Mouse (Mus musculus) 3134 (cell line): Measurements from ENCODE around the gene Iqschfp.
"Not testable (repeated sequence)": the region's sequence is repeated elsewhere in the genome, so short reads cannot be mapped to it uniquely, and the experiment has no call there.

ENCODE experiments used
- DNase-seq: peaks from one replicate; pipeline ENCODE4 v3.0.0-alpha.2; 2011; ENCODE audit warnings: low spot score; ENCODE audit not compliant: insufficient read length; ENCODE audit errors: extremely low read depth

The Iqschfp gene

DNA sequence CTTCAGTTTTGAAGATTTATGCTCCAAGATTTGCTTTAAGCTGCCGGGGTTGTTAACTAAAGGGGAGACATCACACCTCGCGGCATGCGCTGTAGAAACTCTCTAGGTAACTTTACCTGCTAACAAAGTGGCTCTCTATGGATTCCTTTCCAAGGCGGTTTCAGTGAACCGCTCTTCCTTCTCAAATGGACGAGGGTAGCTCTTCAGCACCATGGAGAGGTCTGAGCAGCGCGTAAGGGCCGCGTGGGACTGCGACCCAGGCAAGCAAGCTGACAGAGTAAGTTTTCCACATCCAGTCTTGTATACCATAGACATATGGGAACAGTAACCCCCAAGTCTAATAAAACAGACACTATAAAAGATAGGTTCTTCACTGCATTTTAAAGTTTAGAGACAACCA, 172.7 kb downstream of the Iqschfp start, which contains the start of gene Schip1:
Schip1 (plus strand) TSS at position 72 of the 400 bp plus-strand sequence.
- DNase-seq, result no peak

DNA sequence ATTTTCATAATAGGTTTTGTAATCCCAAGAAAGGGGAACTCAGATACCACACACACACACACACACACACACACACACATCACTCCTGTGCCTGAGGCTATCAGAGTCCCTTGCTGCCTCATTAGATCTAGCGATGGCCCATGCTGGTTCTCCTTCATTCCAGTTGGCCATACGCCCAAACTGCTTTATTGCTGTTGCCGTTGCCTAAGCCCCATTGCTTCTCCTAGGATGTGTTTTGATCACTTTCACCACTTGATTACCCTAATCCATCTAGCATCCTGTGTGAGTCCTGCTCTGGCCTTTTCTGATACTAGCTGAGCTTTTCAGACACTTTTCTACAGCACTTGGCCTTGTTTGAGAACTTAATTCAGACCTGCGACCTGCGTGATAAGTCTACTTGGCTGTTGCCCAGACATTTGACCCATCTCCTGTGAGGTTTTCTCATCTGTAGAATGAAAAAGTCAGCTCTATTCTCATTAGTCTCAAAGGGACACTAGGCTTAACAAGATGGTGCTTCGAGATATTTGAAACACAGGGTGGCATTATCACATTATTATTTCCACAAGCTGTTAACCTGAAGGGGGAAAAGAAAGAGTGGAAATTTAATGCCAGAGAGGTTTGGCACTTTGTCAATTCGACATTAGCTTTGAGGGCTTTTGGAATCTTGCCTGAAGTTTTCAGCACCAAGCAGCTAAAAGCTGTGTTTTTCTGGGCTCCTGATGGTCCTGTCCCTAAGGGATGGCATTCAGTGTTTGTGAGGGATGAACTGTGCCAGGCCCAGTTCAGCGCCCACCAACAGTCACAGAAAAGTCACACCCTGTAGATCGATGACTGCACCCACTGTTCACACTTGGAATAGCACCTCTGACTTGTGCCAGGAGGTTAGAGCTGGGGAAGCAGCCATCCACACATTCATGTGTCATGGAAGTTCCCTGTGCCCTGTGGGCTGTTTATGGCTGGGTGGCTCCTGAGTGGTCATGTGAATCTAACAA, 179.7 kb downstream of the Iqschfp start:
- DNase-seq, result no peak

DNA sequence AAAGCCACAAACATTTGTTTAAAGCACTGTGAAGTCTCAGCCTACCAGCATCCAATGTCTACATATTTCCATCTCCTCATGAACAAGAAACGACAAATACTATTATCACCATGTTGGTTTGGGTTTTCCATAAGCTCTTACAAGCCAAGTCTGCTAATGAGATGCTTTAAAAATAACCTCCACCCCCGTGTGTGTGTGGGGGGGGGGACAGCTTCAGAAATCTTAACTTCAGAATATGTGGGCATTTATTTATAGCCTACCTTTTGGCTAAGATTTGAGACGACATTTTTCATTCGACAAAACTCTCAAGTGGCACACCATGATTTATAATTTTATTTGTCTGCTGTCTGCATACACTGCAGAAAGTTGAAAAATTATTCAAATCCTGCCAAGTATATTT, 185.4 kb downstream of the Iqschfp start:
- DNase-seq, result no peak

DNA sequence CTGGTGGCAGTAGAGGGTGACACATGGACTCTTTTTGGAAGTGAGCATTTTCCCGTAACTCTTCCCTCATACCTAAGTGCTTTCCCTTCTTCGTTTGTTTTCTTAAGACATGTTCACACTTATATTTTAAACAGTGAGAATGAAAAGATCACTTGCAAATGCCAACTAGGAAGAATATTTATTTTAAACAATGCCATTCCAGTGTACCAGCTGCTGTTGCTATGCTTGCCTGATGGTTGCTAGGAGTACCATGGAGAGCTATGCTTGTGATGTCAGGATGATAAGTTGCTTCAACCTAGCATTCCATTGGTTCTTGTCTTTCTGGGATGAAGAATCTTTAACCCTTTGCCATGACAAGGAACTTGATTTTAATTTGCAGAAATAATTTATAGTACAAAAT, 193.0 kb downstream of the Iqschfp start:
- no peak for DNase-seq

DNA sequence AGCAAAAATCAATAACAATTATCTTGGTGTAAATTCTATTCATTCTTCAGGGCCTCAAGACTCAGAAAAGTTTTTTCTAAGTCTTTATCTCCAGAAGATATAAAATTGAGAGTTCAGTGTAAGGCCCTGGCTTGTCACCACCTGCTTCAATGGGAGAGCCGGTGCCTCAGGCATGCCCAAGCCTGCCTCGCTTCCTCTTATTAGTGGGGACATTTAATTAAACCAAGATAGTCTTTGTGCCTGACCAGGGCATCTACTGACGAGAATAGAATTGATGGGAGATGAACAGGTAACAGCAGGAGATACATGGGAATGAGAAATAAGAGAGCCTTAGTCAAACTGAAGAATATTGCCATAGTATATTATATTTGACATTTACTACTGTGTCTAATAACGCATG, 200.1 kb downstream of the Iqschfp start:
- DNase-seq, result no peak

DNA sequence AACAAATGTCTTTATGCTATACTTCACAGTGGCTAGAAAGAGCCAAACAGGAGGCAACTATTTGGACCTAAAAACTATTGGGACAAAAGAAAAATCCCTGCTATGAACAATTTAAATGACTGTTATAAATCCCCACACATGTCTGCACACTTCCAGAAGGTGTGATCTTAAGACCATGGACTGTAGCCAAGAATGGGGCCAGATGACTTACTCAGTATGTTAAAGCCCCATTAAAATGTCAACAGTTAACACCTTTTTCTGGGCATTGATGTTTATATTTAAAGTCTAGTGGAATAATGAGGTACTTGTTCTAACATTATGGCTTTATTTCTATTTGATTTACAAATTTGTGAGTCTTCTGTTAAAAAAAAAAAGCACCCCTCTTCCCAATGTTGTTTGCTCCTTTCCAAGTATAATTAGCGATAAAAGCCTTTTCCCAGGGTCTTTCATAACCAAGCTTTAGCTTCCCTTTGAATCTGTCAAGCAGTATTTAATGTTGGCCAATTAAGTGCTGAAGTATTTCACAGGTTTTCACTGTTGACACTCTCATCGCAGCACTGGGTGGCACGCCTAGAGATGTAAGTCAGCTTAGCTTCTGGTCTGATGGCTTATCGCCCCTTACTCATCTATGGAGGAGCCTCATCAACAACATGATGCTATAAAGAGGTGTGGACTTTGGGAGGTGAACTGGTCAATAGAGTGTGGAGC, 204.8 kb downstream of the Iqschfp start:
- no peak for DNase-seq

DNA sequence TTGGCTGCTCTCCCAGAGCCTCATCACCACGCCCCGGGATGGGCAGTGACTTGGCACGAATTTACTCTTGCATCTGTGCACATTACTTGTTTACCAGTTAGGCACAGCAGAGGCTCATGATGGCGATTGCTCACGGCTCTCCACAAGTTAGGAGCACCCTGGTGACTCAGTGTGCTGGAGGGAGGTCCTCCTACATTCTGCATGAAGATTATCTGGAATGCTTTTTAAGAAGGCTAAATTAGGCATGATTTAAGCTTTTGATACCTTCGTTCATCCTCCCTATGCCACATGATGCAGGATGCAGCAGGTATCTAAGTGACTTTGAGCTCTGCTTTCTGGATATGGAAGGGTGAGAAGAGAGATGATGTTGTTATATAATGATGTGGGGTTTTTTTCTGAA, 207.5 kb downstream of the Iqschfp start:
- DNase-seq, result not testable (repeated sequence)

DNA sequence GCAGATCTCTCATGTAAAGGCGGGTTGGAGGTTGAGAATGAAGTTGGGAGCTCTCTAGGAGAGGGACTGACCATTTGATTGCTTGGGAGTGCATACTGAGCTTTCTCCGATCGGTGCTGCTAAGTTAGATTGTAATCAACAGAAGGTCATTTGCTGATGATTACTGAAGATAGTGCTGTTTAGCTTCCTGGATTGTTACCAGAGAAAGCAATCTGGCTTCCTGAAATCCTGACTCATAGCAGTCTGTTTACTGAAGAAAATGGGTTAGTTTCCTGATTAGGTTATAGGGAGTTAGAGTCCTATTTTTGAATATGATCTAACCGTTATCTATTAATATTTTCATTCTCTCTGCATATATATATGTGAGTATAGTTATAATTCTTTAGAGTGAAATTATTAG, 209.3 kb downstream of the Iqschfp start:
- no peak for DNase-seq

DNA sequence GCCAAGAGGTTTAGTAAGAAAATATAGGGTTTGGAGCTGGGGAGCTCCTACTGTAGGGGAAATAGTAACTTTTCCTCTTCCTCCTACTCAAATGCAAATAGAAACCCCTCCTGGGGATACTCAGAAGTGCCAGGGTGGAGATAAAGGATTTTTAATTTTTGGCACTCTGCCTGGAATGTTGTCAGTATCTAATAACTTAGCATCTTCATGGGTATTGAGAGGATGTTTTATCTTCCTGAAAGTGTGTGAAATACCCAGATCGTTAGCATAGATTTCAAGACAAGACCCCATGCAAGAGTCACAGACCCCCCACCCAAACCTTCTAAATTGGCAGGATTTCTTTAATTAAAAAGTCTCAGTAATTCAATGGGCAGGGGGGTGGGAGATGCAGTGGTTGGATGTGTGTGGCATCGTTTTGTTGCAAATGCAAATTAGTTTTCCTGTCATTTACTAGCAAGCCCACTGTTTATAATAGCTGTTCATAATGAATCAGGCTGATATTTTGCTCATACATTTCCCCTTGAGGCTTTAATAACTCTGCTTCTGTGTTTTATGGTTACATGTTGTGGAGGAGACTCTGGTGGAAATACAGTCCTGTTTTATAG, 213.2 kb downstream of the Iqschfp start:
- no peak for DNase-seq

DNA sequence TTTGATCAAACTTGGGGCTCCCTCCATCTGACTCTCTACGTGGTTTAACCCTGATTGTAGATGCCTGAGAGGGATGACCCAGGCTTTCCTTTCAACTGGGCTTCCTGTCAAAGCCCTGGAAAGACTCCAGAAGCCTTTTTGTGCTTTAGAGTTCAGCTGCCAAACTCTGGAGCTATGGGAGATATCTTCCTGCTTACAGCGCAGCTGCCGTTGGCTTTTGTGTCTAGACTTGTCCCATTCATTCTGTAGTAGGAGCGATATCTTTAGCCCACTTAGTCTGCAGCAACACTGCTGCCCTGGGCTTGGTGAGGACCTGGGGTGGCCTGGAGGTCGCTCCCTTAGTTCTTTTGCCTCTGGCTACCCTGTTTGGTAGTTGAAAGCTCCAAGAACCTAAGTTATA, 229.3 kb downstream of the Iqschfp start:
- DNase-seq, result no peak

DNA sequence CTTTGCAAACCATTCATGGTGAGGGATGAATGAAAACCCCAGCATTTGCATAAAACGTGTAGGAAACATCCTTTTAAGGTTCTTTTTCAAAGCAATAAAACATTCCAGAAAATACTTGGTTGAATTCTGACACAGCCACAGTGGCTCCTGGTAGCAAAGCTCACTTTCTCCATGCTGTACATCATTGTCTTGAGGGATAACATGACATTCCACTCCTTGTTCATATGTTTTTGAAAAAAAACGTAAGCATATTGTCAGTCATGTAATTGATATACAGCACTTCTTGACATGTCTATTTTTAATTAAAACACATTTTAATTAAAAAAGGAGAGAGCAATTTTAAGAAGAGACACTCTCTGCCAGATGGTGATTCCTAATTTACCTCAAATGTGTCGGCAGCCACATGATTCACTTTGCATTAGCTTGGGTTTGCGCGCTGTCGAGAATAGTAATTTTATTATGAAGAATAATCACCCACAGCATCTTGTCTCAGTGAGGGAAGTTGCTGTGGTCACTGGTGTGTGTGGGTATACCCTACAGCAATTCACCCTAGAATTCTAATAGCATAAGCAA, 234.3 kb downstream of the Iqschfp start:
- DNase-seq, result no peak

DNA sequence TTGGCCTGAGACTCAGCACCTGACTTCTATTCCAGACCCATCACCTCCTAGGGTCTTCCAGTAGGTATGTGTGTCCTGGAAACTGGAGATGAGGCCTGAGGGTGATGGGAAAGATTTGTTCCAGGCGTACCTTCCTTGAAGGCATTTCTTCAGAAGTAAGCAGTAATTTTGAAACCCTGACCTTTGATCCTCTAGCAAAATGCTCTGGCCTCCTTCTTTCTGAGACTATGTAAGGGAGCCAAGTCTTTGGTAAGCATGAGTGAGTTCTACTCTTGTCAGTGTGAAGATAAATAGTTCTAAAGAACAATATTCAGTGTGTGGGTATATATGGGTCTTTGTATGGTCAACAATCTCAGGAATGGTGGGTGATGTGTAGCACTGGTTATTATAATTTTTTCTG, 238.4 kb downstream of the Iqschfp start:
- no peak for DNase-seq

DNA sequence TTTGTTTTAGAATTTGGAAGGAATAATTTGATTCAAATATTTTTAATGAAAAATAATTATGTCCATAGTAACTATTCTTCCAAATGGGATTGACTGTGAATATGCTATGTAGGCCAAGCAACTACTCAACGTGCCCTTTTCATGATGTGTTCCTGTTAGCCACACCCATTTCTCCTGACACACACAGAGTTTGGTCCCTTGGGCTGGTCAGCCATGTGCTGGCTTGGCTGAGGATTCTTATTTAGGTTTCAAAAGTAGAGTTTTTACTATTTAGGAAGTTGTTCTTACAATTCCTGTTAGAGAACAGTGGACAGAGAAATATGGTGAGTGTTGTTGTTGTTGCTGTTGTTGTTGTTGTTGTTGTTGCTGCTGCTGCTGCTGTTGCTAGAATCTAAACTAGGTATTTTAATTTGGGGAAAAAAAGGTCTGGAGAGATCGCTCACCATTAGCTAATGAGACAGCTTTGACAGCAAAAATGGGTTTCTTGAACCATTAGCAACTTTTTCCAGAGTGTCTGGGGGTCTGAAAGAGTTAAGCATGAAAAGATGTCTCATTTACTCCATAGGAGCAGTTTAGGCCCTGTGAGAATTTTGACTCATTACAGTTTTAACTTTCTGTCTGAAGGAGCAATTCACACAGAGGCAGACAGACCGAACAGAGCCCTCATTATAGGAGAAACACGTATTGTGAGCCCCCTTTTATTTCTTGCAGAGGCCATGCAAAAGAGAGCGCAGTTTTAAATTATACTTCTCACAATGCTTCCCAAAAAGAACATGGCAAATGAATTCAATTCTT, 247.0 kb downstream of the Iqschfp start:
- no peak for DNase-seq

DNA sequence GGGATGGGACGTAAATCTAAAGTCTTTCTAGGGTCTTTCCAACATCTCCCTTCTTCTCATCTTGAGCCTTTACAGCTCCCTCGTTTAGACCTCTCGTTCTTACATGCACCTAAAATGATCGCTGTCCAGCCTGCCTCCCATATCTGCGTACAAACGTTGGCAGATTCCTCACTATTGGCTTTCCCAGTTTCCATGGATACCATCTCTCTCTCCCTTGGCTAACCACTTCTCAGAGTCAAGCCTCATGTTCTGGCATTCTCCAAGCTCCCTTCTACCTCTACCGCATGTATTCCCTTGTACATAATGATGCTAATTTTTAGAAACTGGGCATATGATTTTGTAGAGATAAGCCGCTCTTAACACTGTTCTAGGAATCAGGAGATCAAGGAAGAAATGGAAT, 258.7 kb downstream of the Iqschfp start:
- no peak for DNase-seq

DNA sequence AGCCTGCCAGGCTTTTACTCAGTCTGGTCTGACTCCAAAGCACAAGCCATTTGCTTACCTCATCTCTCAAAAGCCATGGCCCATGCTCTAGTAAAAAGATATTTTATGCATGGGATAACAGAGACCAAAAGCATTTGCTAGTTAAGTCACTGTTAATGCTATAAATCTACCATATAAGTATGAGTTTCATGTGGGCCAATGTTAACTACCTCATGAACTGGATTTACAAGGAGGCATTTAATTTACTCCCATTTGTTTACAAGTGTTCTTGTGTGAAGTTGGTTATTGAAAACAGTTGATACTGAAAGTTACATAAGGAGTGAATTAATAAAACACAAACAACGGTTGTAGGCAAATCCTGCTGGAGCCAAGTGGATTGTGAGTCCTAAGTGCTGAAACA, 268.1 kb downstream of the Iqschfp start:
- DNase-seq, result no peak

DNA sequence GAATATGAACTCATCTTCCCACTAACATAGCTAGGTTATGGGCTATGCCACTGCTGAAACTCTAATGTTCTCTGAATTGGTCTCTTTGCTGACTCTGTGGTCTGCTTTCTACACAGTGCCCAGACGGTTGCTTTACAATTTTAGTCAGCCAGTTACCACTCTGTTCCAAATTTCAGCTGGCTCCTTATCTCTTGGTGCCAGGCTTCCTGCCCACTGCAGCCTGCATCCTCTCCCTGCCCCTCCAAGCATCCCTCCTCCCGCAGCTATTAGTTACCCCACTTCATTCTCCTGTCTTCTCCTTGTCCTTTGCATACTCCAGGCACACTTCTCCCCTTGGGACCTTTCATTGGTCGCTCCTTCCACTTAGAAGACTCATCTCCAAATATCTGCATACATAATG, 268.7 kb downstream of the Iqschfp start:
- DNase-seq, result no peak

DNA sequence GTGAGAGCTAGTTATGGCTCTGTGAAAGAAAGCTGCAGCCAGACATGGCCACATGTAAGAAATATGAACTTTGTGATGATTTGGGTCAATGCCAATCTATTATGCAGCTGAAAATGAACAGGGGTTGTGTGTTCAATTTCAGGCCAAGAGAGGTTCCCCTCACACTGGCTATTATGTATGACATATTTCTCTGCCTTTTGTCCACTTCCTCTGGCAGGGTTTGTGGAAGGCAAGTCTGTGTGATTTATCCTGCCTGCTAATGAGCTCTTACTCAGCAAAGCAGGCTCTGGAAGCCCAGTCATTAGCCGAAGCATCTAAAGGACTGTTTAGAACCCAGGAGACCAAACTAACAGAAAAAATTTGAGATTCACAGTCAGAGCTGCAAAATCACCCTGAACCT, 286.2 kb downstream of the Iqschfp start:
- no peak for DNase-seq

DNA sequence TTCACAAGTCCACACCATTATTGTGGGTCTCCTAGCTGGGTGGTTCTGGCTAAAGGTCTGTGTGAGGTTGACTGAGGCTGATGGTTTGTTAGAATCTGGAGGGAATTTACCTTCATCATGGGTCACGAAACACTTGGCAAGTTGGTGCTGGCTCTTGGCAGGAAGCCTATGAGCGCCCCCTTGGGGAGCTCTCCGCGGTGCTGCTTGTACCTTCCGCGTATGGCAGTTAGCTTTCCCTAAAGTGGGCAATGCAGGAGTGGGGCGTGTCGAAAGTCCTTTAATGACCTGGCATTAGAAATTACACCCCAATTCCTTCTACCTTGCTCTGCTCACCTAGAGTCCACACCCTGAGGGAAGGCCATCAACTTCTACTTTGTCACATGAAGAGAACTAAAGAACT, 295.4 kb downstream of the Iqschfp start:
- no peak for DNase-seq

DNA sequence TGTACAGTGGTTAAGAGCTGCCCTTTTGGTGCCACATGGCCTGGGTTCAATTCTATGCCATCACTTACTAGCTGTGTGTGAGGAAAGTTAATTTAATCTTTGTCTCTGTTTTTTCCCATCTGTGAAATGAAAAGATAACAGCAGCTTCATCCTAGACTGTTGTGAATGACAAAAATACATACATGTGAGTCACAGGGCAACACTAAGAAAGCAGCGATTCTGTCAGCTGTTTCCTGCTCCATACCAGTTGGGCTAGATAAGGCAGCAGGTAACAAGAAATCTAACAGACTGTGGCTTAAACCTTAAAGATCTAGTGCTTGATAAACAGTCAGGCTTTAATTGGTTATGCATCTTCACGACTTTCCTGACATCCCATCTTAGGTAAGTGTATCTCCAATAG, 297.1 kb downstream of the Iqschfp start:
- DNase-seq, result no peak

DNA sequence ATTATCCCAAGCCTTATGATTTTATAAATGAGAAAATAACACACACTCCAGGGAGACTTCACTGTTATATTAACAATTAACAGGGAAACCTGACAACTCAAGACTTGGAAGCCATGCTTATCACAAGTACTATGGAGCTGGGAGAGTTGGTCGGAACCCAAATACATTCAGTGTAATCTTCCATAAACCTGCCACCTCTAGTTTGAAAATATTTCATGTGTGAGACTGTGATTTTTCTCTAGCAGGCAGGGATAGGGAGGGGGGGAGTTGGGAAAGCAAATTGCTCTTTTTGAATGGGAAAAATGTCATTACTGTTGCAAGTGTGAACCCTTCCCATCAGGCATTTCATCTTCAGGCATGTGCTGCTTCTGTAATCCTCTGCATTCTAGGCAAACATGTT, 304.9 kb downstream of the Iqschfp start:
- no peak for DNase-seq
